ENCODE assay signal across 16 mouse cellular contexts in the genomic region with DNA sequence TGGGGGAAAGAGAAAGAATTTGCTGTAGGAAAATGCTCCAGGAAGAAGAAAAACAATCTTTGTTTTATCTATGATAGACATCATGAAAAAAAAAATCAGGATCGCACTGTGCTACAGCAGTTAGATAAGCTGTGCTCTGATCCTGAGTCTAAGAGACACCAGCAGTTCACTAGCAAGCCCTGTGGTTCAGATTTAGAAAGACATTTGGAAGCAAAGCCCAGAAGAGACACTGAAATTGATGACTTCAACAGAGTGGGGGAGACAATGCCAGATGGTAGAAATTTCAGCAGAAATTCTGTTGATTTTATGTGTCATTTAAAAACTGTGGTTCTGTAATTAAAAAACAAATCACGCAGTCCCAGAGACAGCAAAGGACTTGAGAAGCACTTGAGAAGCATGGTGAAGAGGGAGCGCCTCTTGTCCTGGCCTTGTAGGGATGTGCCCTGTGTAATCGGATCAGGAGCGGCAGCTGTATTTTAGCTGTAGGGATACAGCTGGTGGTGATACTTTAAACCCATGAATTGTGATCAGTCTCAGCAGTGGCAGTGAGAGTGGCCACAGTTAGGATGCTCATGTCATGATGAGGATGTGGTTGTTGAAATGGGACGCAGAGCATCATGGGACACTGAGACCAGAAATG.
DNase-seq lines count a peak whose midpoint lies in the region; ATAC-seq lines count a peak whose summit lies in the region.
"Had no signal": no experiment of that assay in that cellular context is flagged by ENCODE, and none has a peak within 500 bp of the region (broad histone marks: within the 10 kb centered on the region; RNA-seq: fewer than 3 reads in every experiment).

No protein-coding gene starts in this region.

- no peak overlapping the region for H3K9ac ChIP-seq in midbrain, embryonic 13.5 days (replicated peaks)
- H3K9ac ChIP-seq in midbrain, embryonic 16.5 days (ENCODE audit: low read depth, low read length) = no peak overlapping the region
- H3K9ac ChIP-seq: liver, postnatal 0 days had no signal

- no peaks in the 10 kb centered on the region for H3K27me3 ChIP-seq in midbrain, embryonic 13.5 days
- no peaks in the 10 kb centered on the region for H3K27me3 ChIP-seq in midbrain, embryonic 16.5 days (ENCODE audit: control insufficient read depth, insufficient read depth, low read depth, low read length)

- peak; percentile 63; the same call in 1 of the 2 replicates for ATAC-seq in midbrain, embryonic 13.5 days
- no peak for ATAC-seq in midbrain, embryonic 16.5 days
- ATAC-seq: inflammation-experienced regulatory T-cells, adult 6 months; liver, postnatal 0 days had no signal

- DNase-seq in frontal cortex, adult 2 months (ENCODE audit: extremely low spot score in 1 of 2, low spot score in 1 of 2) = peak; percentile 3 to 33
- no peak for DNase-seq in frontal cortex, postnatal 25 days (ENCODE audit: low spot score in 2 of 2)
- peak; percentile 26 to 46 for DNase-seq in layer of hippocampus, adult 8-10 months (ENCODE audit: low spot score in 2 of 2)
- peak; percentile 26 for DNase-seq in telencephalon, adult 2 months (ENCODE audit: low read depth, low spot score)
- DNase-seq in lung, postnatal 36 days = no peak
- DNase-seq: adrenal gland, postnatal 10 days; cerebellum, postnatal 36 days; kidney, postnatal 4 days; left cerebral cortex, postnatal 4 days; liver, postnatal 0 days; right cerebral cortex, adult 18-20 months had no signal

- H3K4me1 ChIP-seq in midbrain, embryonic 13.5 days (replicated peaks) = no peaks in the 10 kb centered on the region
- H3K4me1 ChIP-seq in midbrain, embryonic 16.5 days (ENCODE audit: control insufficient read depth, insufficient read depth, low read length) = no peaks in the 10 kb centered on the region

- 88% methylated on average over 6 of the region's 6 CpGs for WGBS in midbrain, embryonic 13.5 days
- WGBS in midbrain, embryonic 16.5 days = 85% methylated on average over 6 of the region's 6 CpGs

- no peaks in the 10 kb centered on the region for H3K36me3 ChIP-seq in midbrain, embryonic 13.5 days
- no peaks in the 10 kb centered on the region for H3K36me3 ChIP-seq in midbrain, embryonic 16.5 days (ENCODE audit: control insufficient read depth, insufficient read depth, low read length)
- H3K36me3 ChIP-seq: G1E had no signal

- H3K4me2 ChIP-seq in midbrain, embryonic 13.5 days (replicated peaks) = no peak overlapping the region
- H3K4me2 ChIP-seq in midbrain, embryonic 16.5 days (ENCODE audit: low read length) = no peak overlapping the region

- no peak overlapping the region for H3K27ac ChIP-seq in midbrain, embryonic 13.5 days
- no peak overlapping the region for H3K27ac ChIP-seq in midbrain, embryonic 16.5 days (ENCODE audit: low read length)
- H3K27ac ChIP-seq: macrophage had no signal

- H3K4me3 ChIP-seq in midbrain, embryonic 13.5 days (replicated peaks) = no peak overlapping the region
- no peak overlapping the region for H3K4me3 ChIP-seq in midbrain, embryonic 16.5 days (ENCODE audit: low read depth, low read length)

- H3K9me3 ChIP-seq in midbrain, embryonic 13.5 days = no peaks in the 10 kb centered on the region
- no peaks in the 10 kb centered on the region for H3K9me3 ChIP-seq in midbrain, embryonic 16.5 days (replicated peaks; ENCODE audit: control insufficient read depth, low read length, poor library complexity, severe bottlenecking)

Comparison
In these comparisons a context has a peak if more than half of its experiments do, and no peak if none do; other contexts are left out.
1. DNase-seq: peak in frontal cortex, adult 2 months (2 of 2), layer of hippocampus, adult 8-10 months (2 of 2) and telencephalon, adult 2 months (single experiment); none in frontal cortex, postnatal 25 days (0 of 2) and lung, postnatal 36 days (single experiment).